In genomic region chr10:60792841-60793240, GRCm38 (mm10) we compare ENCODE assay signal across 8 mouse cellular contexts. TPM values are rescaled to one million over a fixed set of nuclear protein-coding genes. Genes with fewer than 3 reads are reported as not detected.
A peak's percentile ranks its signal among the peaks of the same experiment; 100 is the strongest.
DNase-seq lines count a peak whose midpoint lies in the region; ATAC-seq lines count a peak whose summit lies in the region.

No protein-coding gene starts in this region.

- WGBS in embryonic facial prominence, embryonic 10.5 days: 15% methylated on average over 11 of the region's 11 CpGs
- 39% methylated on average over 11 of the region's 11 CpGs for WGBS in intestine, embryonic 14.5 days
- 23% methylated on average over 11 of the region's 11 CpGs for WGBS in limb, embryonic 12.5 days

- H3K27me3 ChIP-seq in embryonic facial prominence, embryonic 10.5 days (replicated peaks; ENCODE audit: low read depth, poor library complexity, severe bottlenecking): peaks cover 25% of the 10 kb centered on the region
- H3K27me3 ChIP-seq in intestine, embryonic 14.5 days (replicated peaks; ENCODE audit: control insufficient read depth, insufficient read depth, low read length): no peaks in the 10 kb centered on the region
- H3K27me3 ChIP-seq in limb, embryonic 12.5 days: no peaks in the 10 kb centered on the region

- H3K9ac ChIP-seq in intestine, embryonic 14.5 days (ENCODE audit: low read length): no peak overlapping the region
- H3K9ac ChIP-seq in limb, embryonic 12.5 days (replicated peaks): no peak overlapping the region; the same call in 1 of the 2 replicates

- no peaks in the 10 kb centered on the region for H3K36me3 ChIP-seq in embryonic facial prominence, embryonic 10.5 days (replicated peaks)
- no peaks in the 10 kb centered on the region for H3K36me3 ChIP-seq in intestine, embryonic 14.5 days (ENCODE audit: control insufficient read depth, insufficient read depth, low read length)
- no peaks in the 10 kb centered on the region for H3K36me3 ChIP-seq in limb, embryonic 12.5 days

- no peaks in the 10 kb centered on the region for H3K9me3 ChIP-seq in embryonic facial prominence, embryonic 10.5 days
- no peaks in the 10 kb centered on the region for H3K9me3 ChIP-seq in intestine, embryonic 14.5 days (ENCODE audit: control insufficient read depth, low read length)
- no peaks in the 10 kb centered on the region for H3K9me3 ChIP-seq in limb, embryonic 12.5 days

- peaks cover 75% of the 10 kb centered on the region for H3K4me1 ChIP-seq in embryonic facial prominence, embryonic 10.5 days
- H3K4me1 ChIP-seq in intestine, embryonic 14.5 days (replicated peaks; ENCODE audit: control insufficient read depth, insufficient read depth, low read length): peaks cover 15% of the 10 kb centered on the region; the same call in 1 of the 2 replicates
- peaks cover 58% of the 10 kb centered on the region for H3K4me1 ChIP-seq in limb, embryonic 12.5 days (replicated peaks)

- no peak overlapping the region for H3K4me2 ChIP-seq in intestine, embryonic 14.5 days (ENCODE audit: low read length)
- H3K4me2 ChIP-seq in limb, embryonic 12.5 days: peak overlapping the region; percentile 10; the same call in 1 of the 2 replicates

- DNase-seq in gastrocnemius, postnatal 14 days: peak; percentile 38
- DNase-seq in gastrocnemius, adult 8-10 months (ENCODE audit: low spot score in 2 of 2): no peak
- DNase-seq in embryonic facial prominence, embryonic 10.5 days (ENCODE audit: low spot score): no peak
- no peak for DNase-seq in intestine, embryonic 14.5 days (ENCODE audit: low spot score)
- DNase-seq in cerebellum, postnatal 14 days: no peak
- no peak for DNase-seq in cerebellum, postnatal 36 days
- no peak for DNase-seq in frontal cortex, adult 2 months (ENCODE audit: extremely low spot score in 1 of 2, low spot score in 1 of 2)

- intact Hi-C loops in gastrocnemius, postnatal 14 days (cut with DNase I; ENCODE audit: low total_unique reads): no loop called here

- H3K27ac ChIP-seq in embryonic facial prominence, embryonic 10.5 days (replicated peaks): peak overlapping the region; percentile 66; the same call in 1 of the 2 replicates
- peak overlapping the region; percentile 4; the same call in 1 of the 2 replicates for H3K27ac ChIP-seq in intestine, embryonic 14.5 days (ENCODE audit: low read depth)
- peak overlapping the region; percentile 95 for H3K27ac ChIP-seq in limb, embryonic 12.5 days

- H3K4me3 ChIP-seq in embryonic facial prominence, embryonic 10.5 days: no peak overlapping the region
- no peak overlapping the region for H3K4me3 ChIP-seq in intestine, embryonic 14.5 days (ENCODE audit: low read depth, low read length)
- no peak overlapping the region for H3K4me3 ChIP-seq in limb, embryonic 12.5 days (replicated peaks)

- ATAC-seq in intestine, embryonic 14.5 days (replicated peaks; ENCODE audit: low FRiP score, low TSS enrichment, low read depth): no peak
- ATAC-seq in limb, embryonic 12.5 days (ENCODE audit: insufficient number of reproducible peaks, insufficient read depth, low FRiP score, low TSS enrichment, low read depth): no peak

RNA-seq across cellular contexts. Expression of gene Unc5b, which starts 38.5 kb away (rescaled TPM):
- total RNA-seq in gastrocnemius, postnatal 14 days (2021): 10 to 100 TPM in 1 of 2 experiments, 1 to 10 TPM in 1; 7.3 to 12.1 TPM
- 1 to 10 TPM; 1.1 to 2.4 (median 1.8) TPM for total RNA-seq in gastrocnemius, adult 8-10 months (2022)
- 6.0 and 7.2 TPM in 2 replicates for polyA plus RNA-seq in embryonic facial prominence, embryonic 10.5 days (2016; fragmentation: Nextera tagmentation; extraction: Ambion mirVana)
- 5.0 and 5.2 TPM in 2 replicates for polyA plus RNA-seq in intestine, embryonic 14.5 days (2014; fragmentation: Nextera tagmentation; extraction: Ambion mirVana)
- polyA plus RNA-seq in limb, embryonic 12.5 days (2016; fragmentation: Nextera tagmentation; extraction: Ambion mirVana): 12.7 and 13.5 TPM in 2 replicates
- 7.2 and 7.4 TPM in 2 replicates for polyA plus RNA-seq in frontal cortex, adult 2 months (2012; rRNA removed)

RNA-seq across cellular contexts. Expression of gene Slc29a3, which starts 40.2 kb away (rescaled TPM):
- total RNA-seq in gastrocnemius, postnatal 14 days (2021): 1 to 10 TPM; 3.8 to 5.4 TPM
- 1 to 10 TPM; 1.0 to 2.2 (median 1.7) TPM for total RNA-seq in gastrocnemius, adult 8-10 months (2022)
- 9.4 and 12.7 TPM in 2 replicates for polyA plus RNA-seq in embryonic facial prominence, embryonic 10.5 days (2016; fragmentation: Nextera tagmentation; extraction: Ambion mirVana)
- 7.8 and 7.9 TPM in 2 replicates for polyA plus RNA-seq in intestine, embryonic 14.5 days (2014; fragmentation: Nextera tagmentation; extraction: Ambion mirVana)
- 9.4 and 9.6 TPM in 2 replicates for polyA plus RNA-seq in limb, embryonic 12.5 days (2016; fragmentation: Nextera tagmentation; extraction: Ambion mirVana)
- 7.5 and 8.0 TPM in 2 replicates for polyA plus RNA-seq in frontal cortex, adult 2 months (2012; rRNA removed)

Comparison
In these comparisons a context has a peak if more than half of its experiments do, and no peak if none do; other contexts are left out.
1. H3K27ac ChIP-seq: peak in every context shown above with its lines; median percentile 95 in limb, embryonic 12.5 days; 66 in embryonic facial prominence, embryonic 10.5 days; 4 in intestine, embryonic 14.5 days.